Comparison of ENCODE assay signal across 9 mouse cellular contexts in genomic region chr14:55177274-55177673, GRCm38 (mm10). TPM values are rescaled to one million over a fixed set of nuclear protein-coding genes. Genes with fewer than 3 reads are reported as not detected.
A peak's percentile ranks its signal among the peaks of the same experiment; 100 is the strongest.
DNase-seq lines count a peak whose midpoint lies in the region; ATAC-seq lines count a peak whose summit lies in the region.
"Had no signal": no experiment of that assay in that cellular context is flagged by ENCODE, and none has a peak within 500 bp of the region (broad histone marks: within the 10 kb centered on the region; RNA-seq: fewer than 3 reads in every experiment).

No protein-coding gene starts in this region.

- no peak overlapping the region for H3K9ac ChIP-seq in liver, embryonic 12.5 days
- H3K9ac ChIP-seq: lung, embryonic 15.5 days had no signal

- H3K9me3 ChIP-seq in liver, embryonic 12.5 days (replicated peaks): no peaks in the 10 kb centered on the region
- H3K9me3 ChIP-seq: lung, embryonic 15.5 days had no signal

- no peak overlapping the region for H3K27ac ChIP-seq in liver, embryonic 12.5 days
- H3K27ac ChIP-seq: lung, embryonic 15.5 days had no signal

- H3K4me2 ChIP-seq in liver, embryonic 12.5 days: no peak overlapping the region
- H3K4me2 ChIP-seq: lung, embryonic 15.5 days had no signal

- intact Hi-C loops in left cerebral cortex, postnatal 36 days (cut with DNase I): no loop called here

- no peaks in the 10 kb centered on the region for H3K36me3 ChIP-seq in liver, embryonic 12.5 days
- H3K36me3 ChIP-seq: lung, embryonic 15.5 days had no signal

- peak; percentile 57 for DNase-seq in liver
- peak; percentile 42 for DNase-seq in T-cell, adult 2 months (ENCODE audit: low spot score)
- peak; percentile 77 to 85 for DNase-seq in cerebellum, postnatal 14 days
- DNase-seq in kidney, adult 11 months: peak; percentile 38
- peak; percentile 38 to 47 for DNase-seq in left cerebral cortex, postnatal 36 days (ENCODE audit: low spot score in 2 of 2)
- peak; percentile 11 for DNase-seq in ovary, adult 18-20 months (ENCODE audit: low spot score)
- DNase-seq in thymus, postnatal 4 days: peak; percentile 79

- no peak overlapping the region for H3K4me3 ChIP-seq in liver, embryonic 12.5 days
- H3K4me3 ChIP-seq: lung, embryonic 15.5 days had no signal

- 25% methylated on average over 5 of the region's 5 CpGs for WGBS in liver, embryonic 12.5 days (ENCODE audit: insufficient replicate concordance)

- no peak for ATAC-seq in liver, embryonic 12.5 days

- H3K27me3 ChIP-seq in liver, embryonic 12.5 days (replicated peaks): peaks cover 21% of the 10 kb centered on the region; the same call in 1 of the 2 replicates

- H3K4me1 ChIP-seq in liver, embryonic 12.5 days: no peaks in the 10 kb centered on the region
- H3K4me1 ChIP-seq: lung, embryonic 15.5 days had no signal

RNA-seq across cellular contexts. Expression of gene Dhrs2, which starts 44.5 kb away (rescaled TPM):
- not detected in 2 replicates for polyA plus RNA-seq in liver, embryonic 12.5 days (2016; fragmentation: Nextera tagmentation; extraction: Ambion mirVana)
- total RNA-seq in left cerebral cortex, postnatal 36 days (2021): not detected
- polyA plus RNA-seq: lung, embryonic 15.5 days had no signal

Comparison
In these comparisons a context has a peak if more than half of its experiments do, and no peak if none do; other contexts are left out.
1. DNase-seq: peak in every context shown above with its lines; median percentile 81 in cerebellum, postnatal 14 days; 79 in thymus, postnatal 4 days; 57 in liver; 42 in left cerebral cortex, postnatal 36 days; 42 in T-cell, adult 2 months; 38 in kidney, adult 11 months; 11 in ovary, adult 18-20 months.